Mouse (Mus musculus): ENCODE measurements around the gene Ppil1.

DNA sequence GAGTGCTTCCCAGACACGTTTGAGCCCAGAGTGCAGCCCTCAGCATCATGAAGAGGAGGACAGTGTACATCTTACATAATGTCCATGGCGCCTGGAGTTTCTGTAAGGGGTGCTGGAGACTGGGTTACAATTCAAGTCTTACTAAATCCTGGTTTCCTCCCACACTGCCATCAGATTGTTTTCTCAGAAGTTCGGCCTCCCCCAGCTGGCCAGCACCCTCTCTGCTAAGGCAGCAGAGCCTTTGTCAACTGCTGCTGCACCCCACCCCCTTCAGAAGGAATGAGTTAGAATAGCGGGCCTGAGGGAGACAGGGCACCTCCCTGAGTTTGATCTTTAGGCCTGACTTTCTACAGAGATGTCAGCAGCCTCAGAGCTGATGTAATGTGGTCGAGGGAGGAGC lies 38.2 kb upstream of the Ppil1 start:
- TF ChIP-seq CTCF (IDR thresholded peaks at IDR 0.05; ENCODE audit: extremely low read depth, insufficient read length, insufficient replicate concordance, low read depth, low read length) (no peak), POLR2A (IDR thresholded peaks at IDR 0.05; ENCODE audit: low read depth, low read length) (no peak)
